Mouse (Mus musculus) gastrocnemius, adult 2 months (tissue): ENCODE data around the gene Snap91. TPM values are rescaled to one million over a fixed set of nuclear protein-coding genes. Genes with fewer than 3 reads are reported as not detected.

Source experiments
- DNase-seq: peaks from one replicate; pipeline ENCODE4 v3.0.0; 2022
- H3K27ac ChIP-seq: fragments of 200-600 bp; 2 replicates; pipeline ENCODE4 v1.8.1; 2022; ENCODE audit warnings: mild to moderate bottlenecking
- H3K4me3 ChIP-seq: fragments of 200-600 bp; 2 replicates; pipeline ENCODE4 v1.8.1; 2022; ENCODE audit warnings: mild to moderate bottlenecking, moderate library complexity
- CTCF ChIP-seq: fragments of 200-600 bp; IDR thresholded peaks from 2 replicates; pipeline ENCODE4 v1.8.1; 2022; ENCODE audit warnings: antibody characterized with exemption, mild to moderate bottlenecking, moderate library complexity
- intact Hi-C: fragments of 180-260 bp; cut with DNase I; formaldehyde crosslinking; loops from one replicate; pipeline ENCODE4 v1.15.1; 2025
- total RNA-seq, 2 experiments: library from RNA; stranded (reverse); gene quantifications; 2 replicates each; pipeline ENCODE4 v1.2.3; 2021

The Snap91 gene
- total RNA-seq, 2 experiments from 2014 or later = 0.05 to 0.14 TPM

GRCm38 (mm10) chr9:86799099-86799498 is 81.4 kb downstream of the Snap91 start:
- TF ChIP-seq CTCF = no peak
- Histone ChIP-seq H3K27ac (no peak overlapping the region), H3K4me3 (no peak overlapping the region)
- intact Hi-C loops = no loop called here
- no peak for DNase-seq

DNA sequence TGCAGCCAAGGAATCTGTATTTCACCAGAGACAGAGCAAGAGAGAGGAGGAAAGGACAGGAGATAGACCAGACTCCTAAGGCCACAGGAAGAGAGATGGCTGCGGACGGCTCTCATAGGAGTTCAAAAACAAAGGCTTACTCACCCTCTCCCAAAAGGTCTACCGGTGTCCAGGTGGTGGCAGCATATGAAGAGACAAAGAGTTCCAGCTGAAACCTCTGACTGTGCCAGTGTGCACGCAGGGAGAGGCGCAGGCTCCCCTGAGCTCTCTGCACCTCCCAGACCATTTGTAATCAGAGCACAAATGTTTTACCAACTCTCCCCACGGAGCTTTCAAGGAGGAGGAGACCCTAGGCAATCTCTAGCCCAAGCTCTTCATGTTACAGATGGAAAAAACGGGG is 81.8 kb downstream of the Snap91 start:
- intact Hi-C loops = no loop called here
- H3K27ac ChIP-seq = no peak overlapping the region
- no peak for DNase-seq
- TF ChIP-seq CTCF = no peak
- no peak overlapping the region for H3K4me3 ChIP-seq

DNA sequence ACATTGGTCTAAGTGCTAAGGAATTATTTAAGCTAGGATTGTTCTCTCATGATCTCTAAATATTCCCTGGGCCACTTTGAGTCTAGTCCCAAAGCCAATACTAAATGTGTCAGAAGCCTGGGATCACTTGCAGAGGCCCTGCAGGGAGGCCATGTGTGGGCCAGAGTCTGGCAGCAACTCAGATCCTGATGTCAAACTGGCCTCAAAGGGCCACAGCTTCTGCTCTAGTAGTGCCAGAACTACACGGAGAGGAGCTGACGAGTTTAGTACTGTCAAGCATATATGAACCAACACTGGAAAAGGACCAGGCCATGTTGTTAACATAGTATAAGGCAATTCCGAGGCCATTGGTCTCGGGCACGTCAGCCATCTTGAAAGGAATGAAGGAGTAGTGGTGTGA is 82.3 kb downstream of the Snap91 start:
- Histone ChIP-seq H3K4me3 (no peak overlapping the region), H3K27ac (no peak overlapping the region)
- intact Hi-C loops = no loop called here
- DNase-seq = no peak
- TF ChIP-seq CTCF = no peak

- no peak overlapping the region for H3K27ac ChIP-seq
- intact Hi-C loops = no loop called here
- TF ChIP-seq CTCF = no peak
- no peak overlapping the region for H3K4me3 ChIP-seq
- no peak for DNase-seq
These were observed 82.9 kb downstream of the Snap91 start for GRCm38 (mm10) chr9:86797553-86797952.

GRCm38 (mm10) chr9:86795236-86795635 is 85.2 kb downstream of the Snap91 start:
- TF ChIP-seq CTCF = no peak
- intact Hi-C loops = no loop called here

GRCm38 (mm10) chr9:86791927-86792326 is 88.5 kb downstream of the Snap91 start:
- no peak for DNase-seq
- Histone ChIP-seq H3K27ac (no peak overlapping the region), H3K4me3 (no peak overlapping the region)
- intact Hi-C loops = no loop called here
- no peak for TF ChIP-seq CTCF

More at GRCm38 (mm10) chr9:86795236-86795635, 85.2 kb downstream of the Snap91 start:
- no peak overlapping the region for H3K4me3 ChIP-seq
- H3K27ac ChIP-seq = no peak overlapping the region
- DNase-seq = no peak

GRCm38 (mm10) chr9:86789186-86789585 is 91.3 kb downstream of the Snap91 start:
- no peak overlapping the region for H3K4me3 ChIP-seq
- no peak for DNase-seq
- TF ChIP-seq CTCF = no peak
- intact Hi-C loops = no loop called here
- H3K27ac ChIP-seq = no peak overlapping the region

DNA sequence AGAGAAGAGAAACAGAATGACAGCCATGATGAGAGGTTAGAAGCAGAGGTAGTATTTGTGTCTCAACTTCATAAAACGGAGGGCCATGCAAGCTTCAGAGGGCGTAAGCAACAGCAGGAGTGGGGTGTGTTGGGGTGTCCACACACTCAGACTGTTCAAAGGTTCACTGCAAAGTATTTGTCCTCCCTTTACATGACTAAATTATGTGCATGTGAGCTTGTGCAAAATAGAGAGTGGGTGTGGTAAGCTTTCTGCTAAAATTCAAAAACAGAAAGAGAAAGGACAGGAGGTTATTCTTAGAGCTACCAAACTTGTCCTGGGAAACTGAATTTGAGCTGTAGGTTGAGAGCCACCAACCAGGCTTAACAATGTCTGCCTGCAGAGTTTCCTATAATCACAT is 97.6 kb downstream of the Snap91 start:
- TF ChIP-seq CTCF = no peak
- Histone ChIP-seq H3K27ac (no peak overlapping the region), H3K4me3 (no peak overlapping the region)
- intact Hi-C loops = no loop called here
- no peak for DNase-seq

DNA sequence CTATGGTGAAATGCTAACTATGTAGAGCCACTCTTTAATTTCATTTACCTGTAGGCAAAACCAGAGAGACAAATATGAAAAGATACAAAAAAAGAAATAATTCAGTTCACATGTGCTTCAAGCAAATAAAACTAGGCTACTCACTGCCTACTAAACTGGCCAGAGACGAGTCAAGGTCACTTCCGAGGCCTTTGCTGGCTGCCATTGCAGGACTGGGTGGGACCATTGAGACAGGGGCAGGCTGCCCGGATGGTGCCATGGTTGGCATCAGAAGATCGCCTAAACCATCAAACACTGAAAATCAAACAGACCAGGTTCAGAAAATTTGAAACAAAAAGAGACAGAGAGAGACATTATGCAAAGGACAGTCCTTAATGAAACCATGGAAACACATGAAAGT is 99.0 kb downstream of the Snap91 start:
- Histone ChIP-seq H3K4me3 (no peak overlapping the region), H3K27ac (no peak overlapping the region)
- no peak for TF ChIP-seq CTCF
- DNase-seq = no peak
- intact Hi-C loops = no loop called here

- no peak for DNase-seq
- intact Hi-C loops = no loop called here
- Histone ChIP-seq H3K27ac (no peak overlapping the region), H3K4me3 (no peak overlapping the region)
- TF ChIP-seq CTCF = no peak
These were observed 102.2 kb downstream of the Snap91 start for GRCm38 (mm10) chr9:86778212-86778611.

DNA sequence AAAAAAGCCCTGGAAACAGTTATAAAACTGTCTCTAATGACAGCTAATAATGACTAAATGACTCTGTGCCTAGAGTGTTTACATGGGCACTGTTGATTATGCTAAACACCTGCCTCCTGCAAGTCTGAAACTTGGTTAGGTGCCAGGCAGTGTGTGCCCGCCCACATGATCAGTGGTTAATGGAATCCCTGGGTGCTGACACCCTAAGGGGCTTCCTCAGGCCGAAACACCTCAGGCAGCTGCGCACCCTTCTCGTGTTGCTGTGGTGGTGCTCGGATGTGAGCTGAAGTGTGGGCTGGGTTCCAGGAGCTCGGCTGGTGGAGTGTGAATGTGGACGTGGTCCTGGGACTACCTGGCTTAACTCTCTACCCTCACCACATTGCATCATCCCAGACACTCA is 103.1 kb downstream of the Snap91 start:
- Histone ChIP-seq H3K4me3 (no peak overlapping the region), H3K27ac (no peak overlapping the region)
- intact Hi-C loops = no loop called here
- no peak for DNase-seq
- TF ChIP-seq CTCF = no peak

DNA sequence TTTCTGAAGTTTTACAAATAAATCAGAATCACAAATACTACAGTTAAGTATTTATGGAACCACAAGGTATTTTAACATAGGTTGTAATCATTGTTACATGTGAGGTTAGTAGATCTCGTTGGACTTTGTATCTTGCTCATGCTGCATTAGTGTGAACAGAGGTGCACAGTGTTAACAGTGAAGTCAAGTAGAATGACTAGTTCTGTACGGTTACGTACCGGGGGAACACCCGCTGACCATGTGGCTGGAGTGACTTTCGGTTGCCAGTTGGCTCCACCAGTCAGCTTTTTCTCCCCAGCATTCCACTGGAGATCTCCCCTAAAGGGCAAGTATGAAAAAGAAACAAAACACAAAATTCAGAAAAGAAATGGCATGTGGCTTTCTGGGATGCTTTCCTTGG is 105.1 kb downstream of the Snap91 start:
- intact Hi-C loops = no loop called here
- Histone ChIP-seq H3K4me3 (no peak overlapping the region), H3K27ac (no peak overlapping the region)
- DNase-seq = no peak
- TF ChIP-seq CTCF = no peak

GRCm38 (mm10) chr9:86773996-86774395 is 106.5 kb downstream of the Snap91 start:
- Histone ChIP-seq H3K4me3 (no peak overlapping the region), H3K27ac (no peak overlapping the region)
- no peak for DNase-seq
- intact Hi-C loops = no loop called here
- no peak for TF ChIP-seq CTCF

DNA sequence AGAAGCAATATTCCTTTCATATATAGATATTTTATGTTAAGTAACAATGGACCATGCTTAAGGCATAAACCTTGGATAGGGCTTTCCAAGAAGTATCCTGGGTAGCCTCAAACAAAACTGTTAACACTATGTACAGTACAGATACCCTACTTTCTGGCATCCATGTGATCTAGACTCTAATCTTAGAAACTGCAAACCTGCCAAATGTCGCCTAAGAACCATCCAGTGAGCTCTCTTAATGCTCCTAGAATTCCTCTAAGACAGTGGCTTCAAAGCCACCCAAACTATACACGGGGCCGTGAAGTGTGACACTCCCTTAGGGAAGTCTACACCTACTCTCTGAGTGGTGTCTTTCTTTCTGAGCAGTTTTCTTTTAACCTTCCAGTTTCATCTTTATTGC is 107.6 kb downstream of the Snap91 start:
- DNase-seq = no peak
- TF ChIP-seq CTCF = no peak
- intact Hi-C loops = no loop called here
- H3K27ac ChIP-seq = no peak overlapping the region
- no peak overlapping the region for H3K4me3 ChIP-seq

GRCm38 (mm10) chr9:86766991-86767390 is 113.5 kb downstream of the Snap91 start:
- intact Hi-C loops = no loop called here
- no peak for DNase-seq
- H3K27ac ChIP-seq = no peak overlapping the region
- no peak overlapping the region for H3K4me3 ChIP-seq
- TF ChIP-seq CTCF = no peak
